Mouse (Mus musculus): ENCODE data around the gene Kdm5b.

DNA sequence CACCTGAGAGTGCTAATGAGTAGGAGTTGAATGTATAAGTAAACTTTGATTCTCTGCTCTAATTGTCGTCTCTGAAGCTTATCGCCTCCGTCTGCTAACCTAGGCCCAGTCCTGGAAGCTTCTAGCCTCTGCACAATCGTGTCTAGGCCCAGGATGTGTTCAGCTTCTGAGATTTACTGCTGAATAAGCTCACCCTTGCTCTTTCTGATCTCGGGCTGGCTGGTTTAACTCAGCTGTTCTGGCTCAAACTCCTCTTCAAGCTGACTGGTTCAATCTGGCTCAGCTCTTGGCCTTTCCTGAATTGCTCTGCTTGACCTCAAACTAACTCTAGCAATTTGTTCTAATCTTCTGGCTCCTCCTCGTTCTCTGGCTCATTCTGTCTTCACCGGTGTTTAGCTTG is 100.2 kb downstream of the Kdm5b start:
- no peak for TF ChIP-seq POLR2A (IDR thresholded peaks at IDR 0.05; ENCODE audit: borderline replicate concordance, control insufficient read depth, low read depth, low read length)
- TF ChIP-seq CTCF (IDR thresholded peaks at IDR 0.05; ENCODE audit: control insufficient read depth, insufficient read depth, low read length), result no peak

Data from bone marrow, adult 2 months (tissue).